Mouse (Mus musculus) stomach, postnatal 0 days (tissue): ENCODE measurements around the gene Pdcd1.

Source experiments
- CTCF ChIP-seq: IDR thresholded peaks from 2 replicates; pipeline ENCODE4 v1.5.1; 2016; ENCODE audit warnings: antibody characterized with exemption, low read depth, mild to moderate bottlenecking, moderate library complexity
- EP300 ChIP-seq: optimal IDR thresholded peaks from 2 replicates; pipeline ENCODE3; 2016; ENCODE audit warnings: antibody characterized with exemption

DNA sequence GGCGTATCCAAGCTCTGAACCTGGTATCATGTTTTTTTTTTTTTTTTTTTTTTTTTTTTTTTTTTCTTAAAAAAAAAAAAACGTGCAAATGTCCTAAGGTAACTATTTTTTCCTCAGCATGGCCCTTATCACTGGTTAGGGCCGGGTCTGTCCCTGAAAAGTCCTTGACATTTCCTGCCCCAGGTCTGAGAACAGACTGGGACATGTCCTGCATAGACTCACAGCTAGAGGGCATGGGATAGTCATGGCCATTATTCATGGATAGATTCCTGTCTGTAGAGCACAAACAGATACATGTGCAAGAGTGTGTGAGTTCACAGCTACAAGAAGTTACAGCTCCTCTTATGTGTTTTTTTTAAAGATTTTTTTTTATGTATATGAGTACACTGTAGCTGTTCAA, 63.6 kb downstream of the Pdcd1 start:
- TF ChIP-seq CTCF: peak; percentile 20; the same call in 1 of the 2 replicates
- no peak for TF ChIP-seq EP300
